Mouse (Mus musculus): Measurements from ENCODE around the gene Tiam2. TPM values are rescaled to one million over a fixed set of nuclear protein-coding genes. Genes with fewer than 3 reads are reported as not detected.

Gene Tiam2
- total and polyA plus RNA-seq, 3 experiments: 5.9 to 9.5 (median 9.4) TPM

- peaks cover 0 to 3% of the 10 kb centered on the region in 2 experiments for H3K36me3 ChIP-seq (replicated peaks in 1 of 2; ENCODE audit: control insufficient read depth in 1 of 2, insufficient read depth in 1 of 2, low read length in 1 of 2)
- H3K4me2 ChIP-seq (ENCODE audit: insufficient read depth, low read depth, poor library complexity, severe bottlenecking): no peak overlapping the region
- H3K27ac ChIP-seq (ENCODE audit: insufficient read depth, low read depth): no peak overlapping the region
- no peak overlapping the region for H3K4me3 ChIP-seq (replicated peaks in 1 of 3; ENCODE audit: low read depth in 2 of 3, low read length in 2 of 3, poor library complexity in 1 of 3)
- no peaks in the 10 kb centered on the region for H3K27me3 ChIP-seq (replicated peaks)
- TF ChIP-seq ZKSCAN1 (IDR thresholded peaks at IDR 0.05; ENCODE audit: borderline replicate concordance, low read depth, low read length): no peak
- TF ChIP-seq USF1 (IDR thresholded peaks at IDR 0.05; ENCODE audit: low read depth, low read length): no peak
- TF ChIP-seq ZMIZ1 (IDR thresholded peaks at IDR 0.05; ENCODE audit: low read depth, low read length): no peak
- no peak for TF ChIP-seq NELFE (IDR thresholded peaks at IDR 0.05; ENCODE audit: low read depth, low read length)
- no peak for TF ChIP-seq RAD21 (IDR thresholded peaks at IDR 0.05; ENCODE audit: low read depth, low read length)
- no peak for TF ChIP-seq JUN (IDR thresholded peaks at IDR 0.05; ENCODE audit: insufficient read depth, low read depth, low read length)
- no peak for TF ChIP-seq MAFK (IDR thresholded peaks at IDR 0.05; ENCODE audit: insufficient replicate concordance, low read length)
- no peak for TF ChIP-seq ZC3H11A (IDR thresholded peaks at IDR 0.05; ENCODE audit: low read depth, low read length)
- no peak for TF ChIP-seq POLR2AphosphoS2 (IDR thresholded peaks at IDR 0.05; ENCODE audit: low read depth, low read length)
- no peak for TF ChIP-seq ETS1 (conservative IDR thresholded peaks at IDR 0.05; ENCODE audit: low read depth, low read length)
- TF ChIP-seq MAX (IDR thresholded peaks at IDR 0.05; ENCODE audit: low read length): no peak
- no peak for TF ChIP-seq UBTF (IDR thresholded peaks at IDR 0.05; ENCODE audit: low read depth, low read length)
- no peak for TF ChIP-seq CHD1 (IDR thresholded peaks at IDR 0.05; ENCODE audit: low read depth, low read length)
- TF ChIP-seq GABPA (IDR thresholded peaks at IDR 0.05; ENCODE audit: insufficient replicate concordance, low read depth, low read length): no peak
- H3K9me3 ChIP-seq (replicated peaks; ENCODE audit: low read length): no peaks in the 10 kb centered on the region
- H3K9ac ChIP-seq (ENCODE audit: insufficient read depth, low read depth): no peak overlapping the region
- dilution Hi-C loops (cut with MboI; ENCODE audit: extremely low pct_ligation_motif_present, extremely low pct_unique_long_range_greater_than_20kb, low sequenced_read_pairs) (no loop called here), in situ Hi-C loops (cut with MboI; ENCODE audit: low pct_ligation_motif_present, low pct_unique_long_range_greater_than_20kb, low sequenced_read_pairs) (no loop called here)
- peaks cover 3 to 10% of the 10 kb centered on the region in 2 experiments; a peak in 2 of 4 replicates for H3K4me1 ChIP-seq (ENCODE audit: control insufficient read depth in 1 of 2, insufficient read depth in 2 of 2)
- DNase-seq (ENCODE audit: extremely low read depth): no peak
- H3K79me2 ChIP-seq (replicated peaks; ENCODE audit: control insufficient read depth, extremely low read depth, insufficient read depth, poor library complexity, severe bottlenecking): no peaks in the 10 kb centered on the region
Measured at GRCm38 (mm10) chr17:3379753-3380588, 53.6 kb downstream of the Tiam2 start.

GRCm38 (mm10) chr17:3385391-3385790 lies 59.0 kb downstream of the Tiam2 start:
- H3K4me2 ChIP-seq (ENCODE audit: insufficient read depth, low read depth, poor library complexity, severe bottlenecking): no peak overlapping the region
- no peak overlapping the region for H3K27ac ChIP-seq (ENCODE audit: insufficient read depth, low read depth)
- H3K4me1 ChIP-seq (ENCODE audit: control insufficient read depth in 1 of 2, insufficient read depth in 2 of 2): peaks cover 6 to 38% of the 10 kb centered on the region in 2 experiments; a peak in 3 of 4 replicates
- in situ Hi-C loops (cut with MboI; ENCODE audit: low pct_ligation_motif_present, low pct_unique_long_range_greater_than_20kb, low sequenced_read_pairs) (no loop called here), dilution Hi-C loops (cut with MboI; ENCODE audit: extremely low pct_ligation_motif_present, extremely low pct_unique_long_range_greater_than_20kb, low sequenced_read_pairs) (no loop called here)
- no peak for TF ChIP-seq ELF1 (IDR thresholded peaks at IDR 0.05; ENCODE audit: low read depth, low read length)
- TF ChIP-seq USF1 (IDR thresholded peaks at IDR 0.05; ENCODE audit: low read depth, low read length): no peak
- no peak for TF ChIP-seq EP300 (IDR thresholded peaks at IDR 0.05; ENCODE audit: low read length)
- TF ChIP-seq GABPA (IDR thresholded peaks at IDR 0.05; ENCODE audit: insufficient replicate concordance, low read depth, low read length): no peak
- TF ChIP-seq POLR2AphosphoS2 (IDR thresholded peaks at IDR 0.05; ENCODE audit: low read depth, low read length): no peak
- TF ChIP-seq RAD21 (IDR thresholded peaks at IDR 0.05; ENCODE audit: low read depth, low read length): no peak
- TF ChIP-seq ZC3H11A (IDR thresholded peaks at IDR 0.05; ENCODE audit: low read depth, low read length): no peak
- H3K4me3 ChIP-seq (replicated peaks in 1 of 3; ENCODE audit: low read depth in 2 of 3, low read length in 2 of 3, poor library complexity in 1 of 3): no peak overlapping the region
- H3K27me3 ChIP-seq (replicated peaks): no peaks in the 10 kb centered on the region
- H3K79me2 ChIP-seq (replicated peaks; ENCODE audit: control insufficient read depth, extremely low read depth, insufficient read depth, poor library complexity, severe bottlenecking): no peaks in the 10 kb centered on the region
- DNase-seq (ENCODE audit: extremely low read depth): no peak
- no peak overlapping the region for H3K9ac ChIP-seq (ENCODE audit: insufficient read depth, low read depth)
- no peaks in the 10 kb centered on the region for H3K9me3 ChIP-seq (replicated peaks; ENCODE audit: low read length)
- H3K36me3 ChIP-seq (replicated peaks in 1 of 2; ENCODE audit: control insufficient read depth in 1 of 2, insufficient read depth in 1 of 2, low read length in 1 of 2): peaks cover 0 to 3% of the 10 kb centered on the region in 2 experiments
